ENCODE assay signal across 24 mouse cellular contexts in genomic region chr6:136472779-136473178, GRCm38 (mm10). TPM values are rescaled to one million over a fixed set of nuclear protein-coding genes. Genes with fewer than 3 reads are reported as not detected.
A peak's percentile ranks its signal among the peaks of the same experiment; 100 is the strongest.
DNase-seq lines count a peak whose midpoint lies in the region; ATAC-seq and TF ChIP-seq lines count a peak whose summit lies in the region.
"Had no signal": no experiment of that assay in that cellular context is flagged by ENCODE, and none has a peak within 500 bp of the region (broad histone marks: within the 10 kb centered on the region; RNA-seq: fewer than 3 reads in every experiment).

No protein-coding gene starts in this region.

- ATAC-seq in erythroblast, adult 5-6 weeks (replicated peaks; ENCODE audit: low FRiP score, poor library complexity, severe bottlenecking), result peak; percentile 32
- no peak for ATAC-seq in liver, embryonic 14.5 days (ENCODE audit: insufficient read depth)
- no peak for ATAC-seq in stomach, postnatal 0 days (ENCODE audit: low FRiP score, low TSS enrichment)
- ATAC-seq: activated CD4-positive, CD25-positive, alpha-beta regulatory T cell, adult 4 months; forebrain, postnatal 0 days; hindbrain, postnatal 0 days; midbrain, embryonic 13.5 days had no signal

- no peak for TF ChIP-seq EP300 in heart, adult 2 months (IDR thresholded peaks at IDR 0.05; ENCODE audit: insufficient read depth, low read depth, low read length)
- TF ChIP-seq EP300 in liver, embryonic 14.5 days (IDR thresholded peaks at IDR 0.05; ENCODE audit: low read depth), result peak; percentile 78
- no peak for TF ChIP-seq EP300 in stomach, postnatal 0 days (optimal IDR thresholded peaks at IDR 0.05)

- in situ Hi-C loops in ES-E14 (cut with MboI; ENCODE audit: low sequenced_read_pairs in 2 of 2, unreplicated experiment in 2 of 2), result no loop called here

- no peak overlapping the region for H3K4me3 ChIP-seq in heart, adult 2 months
- no peak overlapping the region for H3K4me3 ChIP-seq in ES-E14 (ENCODE audit: insufficient read depth in 1 of 2, low read depth in 1 of 2, low read length in 2 of 2, poor library complexity in 1 of 2, severe bottlenecking in 1 of 2)
- no peak overlapping the region for H3K4me3 ChIP-seq in liver, embryonic 14.5 days (ENCODE audit: insufficient read depth in 1 of 2, low read depth in 2 of 2, low read length in 2 of 2)
- H3K4me3 ChIP-seq in stomach, postnatal 0 days (ENCODE audit: low read depth, low read length), result no peak overlapping the region
- H3K4me3 ChIP-seq: midbrain, embryonic 13.5 days; myocyte; neural tube, embryonic 15.5 days had no signal

- H3K36me3 ChIP-seq in heart, adult 2 months (ENCODE audit: control insufficient read depth, insufficient read depth, low read length), result peaks cover 2% of the 10 kb centered on the region
- peaks cover 9% of the 10 kb centered on the region; the same call in 1 of the 2 replicates for H3K36me3 ChIP-seq in ES-E14 (ENCODE audit: control insufficient read depth, insufficient read depth, low read length, poor library complexity, severe bottlenecking)
- H3K36me3 ChIP-seq in liver, embryonic 14.5 days (replicated peaks; ENCODE audit: control insufficient read depth, insufficient read depth, low read depth), result no peaks in the 10 kb centered on the region
- H3K36me3 ChIP-seq in stomach, postnatal 0 days (ENCODE audit: control insufficient read depth, insufficient read depth, low read length), result no peaks in the 10 kb centered on the region
- H3K36me3 ChIP-seq: midbrain, embryonic 13.5 days; neural tube, embryonic 15.5 days had no signal

- H3K4me2 ChIP-seq in liver, embryonic 14.5 days (ENCODE audit: low read depth), result peak overlapping the region; percentile 61
- H3K4me2 ChIP-seq in stomach, postnatal 0 days (replicated peaks; ENCODE audit: low read depth), result no peak overlapping the region
- H3K4me2 ChIP-seq: lung, embryonic 14.5 days; midbrain, embryonic 13.5 days; neural tube, embryonic 15.5 days had no signal

- 92% methylated on average over 6 of the region's 6 CpGs for whole genome bisulfite sequencing in heart, adult 2 months
- 15% methylated on average over 6 of the region's 6 CpGs for whole genome bisulfite sequencing in liver, embryonic 14.5 days (ENCODE audit: insufficient replicate concordance)
- 71% methylated on average over 6 of the region's 6 CpGs for WGBS in stomach, postnatal 0 days

- 0 out of 2 replicates have a peak, but pooled peaks cover 3% of the 10 kb centered on the region for H3K9me3 ChIP-seq in ES-E14 (ENCODE audit: control insufficient read depth, insufficient read depth, low read depth, low read length)
- no peaks in the 10 kb centered on the region for H3K9me3 ChIP-seq in liver, embryonic 14.5 days (ENCODE audit: control insufficient read depth, low read length)
- no peaks in the 10 kb centered on the region for H3K9me3 ChIP-seq in stomach, postnatal 0 days (ENCODE audit: control insufficient read depth, low read length)
- H3K9me3 ChIP-seq: neural tube, embryonic 15.5 days had no signal

- H3K27me3 ChIP-seq in heart, adult 2 months (ENCODE audit: control insufficient read depth, insufficient read depth, low read length), result no peaks in the 10 kb centered on the region
- H3K27me3 ChIP-seq in liver, embryonic 14.5 days (ENCODE audit: control insufficient read depth, insufficient read depth, low read length), result no peaks in the 10 kb centered on the region
- no peaks in the 10 kb centered on the region for H3K27me3 ChIP-seq in stomach, postnatal 0 days (ENCODE audit: control insufficient read depth, insufficient read depth, low read length)
- H3K27me3 ChIP-seq: midbrain, embryonic 13.5 days; neural tube, embryonic 15.5 days had no signal

- intact Hi-C loops in heart, adult 2 months (cut with DNase I), result no loop called here

- peaks cover 11% of the 10 kb centered on the region for H3K4me1 ChIP-seq in heart, adult 2 months (ENCODE audit: control insufficient read depth, insufficient read depth, low read length)
- H3K4me1 ChIP-seq in ES-E14 (ENCODE audit: control insufficient read depth in 2 of 2, insufficient read depth in 2 of 2, low read length in 2 of 2, poor library complexity in 1 of 2), result peaks cover 0 to 19% of the 10 kb centered on the region in 2 experiments; a peak in 3 of 4 replicates
- H3K4me1 ChIP-seq in liver, embryonic 14.5 days (replicated peaks; ENCODE audit: control insufficient read depth in 2 of 2, insufficient read depth in 2 of 2, low read length in 1 of 2), result peaks cover 58 to 61% of the 10 kb centered on the region in 2 experiments
- H3K4me1 ChIP-seq in stomach, postnatal 0 days (replicated peaks; ENCODE audit: control insufficient read depth, insufficient read depth), result peaks cover 4% of the 10 kb centered on the region; the same call in 1 of the 2 replicates

- no peak for TF ChIP-seq POLR2A in heart, adult 2 months (IDR thresholded peaks at IDR 0.05; ENCODE audit: insufficient read depth, low read depth, low read length)

- no peak overlapping the region for H3K27ac ChIP-seq in heart, adult 2 months
- H3K27ac ChIP-seq in ES-E14 (ENCODE audit: insufficient read depth, low read depth, low read length, poor library complexity, severe bottlenecking), result peak overlapping the region; percentile 38
- H3K27ac ChIP-seq in liver, embryonic 14.5 days, result peak overlapping the region; percentile 73
- no peak overlapping the region for H3K27ac ChIP-seq in stomach, postnatal 0 days (replicated peaks)
- H3K27ac ChIP-seq: hindbrain, postnatal 0 days; midbrain, embryonic 13.5 days; neural tube, embryonic 15.5 days had no signal

- peak; percentile 78 for DNase-seq in heart, adult 11 months
- DNase-seq in heart, adult 2 months, result no peak
- no peak for DNase-seq in ES-E14 (ENCODE audit: low read depth, low spot score)
- DNase-seq in liver, embryonic 14.5 days (ENCODE audit: low read depth in 3 of 3, low spot score in 3 of 3), result peak in 2 of 3 experiments; percentile 54 to 68
- no peak for DNase-seq in stomach, postnatal 0 days (ENCODE audit: low spot score)
- DNase-seq in layer of hippocampus, postnatal 14 days (ENCODE audit: low spot score in 2 of 2), result no peak
- DNase-seq in thymus, postnatal 36 days, result no peak
- DNase-seq: adrenal gland, postnatal 25 days; cerebellum, adult 9-11 months; forebrain, postnatal 0 days; gastrocnemius, postnatal 10 days; heart, postnatal 36 days; kidney, adult 2 months; layer of hippocampus, postnatal 36 days; left cerebral cortex, postnatal 4 days; lung, embryonic 14.5 days; right cerebral cortex, postnatal 4 days had no signal

- TF ChIP-seq CTCF in heart, adult 2 months (IDR thresholded peaks at IDR 0.05), result no peak
- TF ChIP-seq CTCF in liver, embryonic 14.5 days (IDR thresholded peaks at IDR 0.05; ENCODE audit: low read depth), result no peak
- TF ChIP-seq CTCF in stomach, postnatal 0 days (IDR thresholded peaks at IDR 0.05; ENCODE audit: low read depth), result no peak

- no peak overlapping the region for H3K9ac ChIP-seq in heart, adult 2 months (ENCODE audit: low read depth, low read length)
- H3K9ac ChIP-seq in ES-E14 (ENCODE audit: insufficient read depth, low read depth, low read length, poor library complexity, severe bottlenecking), result no peak overlapping the region
- H3K9ac ChIP-seq in liver, embryonic 14.5 days (replicated peaks), result peak overlapping the region; percentile 35; the same call in 1 of the 2 replicates
- no peak overlapping the region for H3K9ac ChIP-seq in stomach, postnatal 0 days (ENCODE audit: low read length)
- H3K9ac ChIP-seq: forebrain, postnatal 0 days; lung, embryonic 14.5 days; midbrain, embryonic 13.5 days; neural tube, embryonic 15.5 days had no signal

- H3K79me2 ChIP-seq in heart, adult 2 months (replicated peaks; ENCODE audit: control insufficient read depth, insufficient read depth, low read length), result no peaks in the 10 kb centered on the region

TF ChIP-seq in ES-E14, 5 proteins besides CTCF, POLR2A, EP300 and RAD21:
- TF ChIP-seq HCFC1 (IDR thresholded peaks at IDR 0.05; ENCODE audit: borderline replicate concordance, insufficient read depth, low read length) (no peak), ZC3H11A (IDR thresholded peaks at IDR 0.05; ENCODE audit: borderline replicate concordance, low read depth, low read length) (no peak), MAFK (IDR thresholded peaks at IDR 0.05; ENCODE audit: insufficient read depth, low read depth, low read length) (no peak), ZNF384 (IDR thresholded peaks at IDR 0.05; ENCODE audit: low read depth, low read length) (no peak), CHD2 (IDR thresholded peaks at IDR 0.05; ENCODE audit: low read depth, low read length) (no peak)
TF ChIP-seq in ES-E14: peak in this region for 0.

RNA-seq across cellular contexts. Expression of gene Atf7ip, which starts 33.2 kb away (rescaled TPM):
- 10 to 100 TPM; 73.1 to 88.0 TPM for total RNA-seq in heart, adult 2 months (2021)
- polyA plus RNA-seq in heart, adult 2 months (2012; rRNA removed), result 21.4 and 31.7 TPM in 2 replicates
- 26.8 and 35.9 TPM in 2 replicates for total RNA-seq in ES-E14 (2012; rRNA removed)
- total RNA-seq in erythroblast, adult 5-6 weeks (2015; ENCODE audit: low replicate concordance), result 153 and 185 TPM in 2 replicates
- total RNA-seq in erythroblast, adult 5-6 weeks (2017; ENCODE audit: low replicate concordance), result 205 and 233 TPM in 2 replicates
- 5.8 and 7.2 TPM in 2 replicates for polyA plus RNA-seq in liver, embryonic 14.5 days (2012; rRNA removed)
- 14.2 TPM in 2 replicates for polyA plus RNA-seq in liver, embryonic 14.5 days (2014; fragmentation: Nextera tagmentation; extraction: Ambion mirVana)
- polyA plus RNA-seq in stomach, postnatal 0 days (2015; fragmentation: Nextera tagmentation; extraction: Ambion mirVana), result 8.4 and 9.5 TPM in 2 replicates
- total RNA-seq in layer of hippocampus, postnatal 14 days (2021), result 100 to 1,000 TPM; 108 to 121 TPM

RNA-seq across cellular contexts. Expression of gene E330021D16Rik, which starts 57.4 kb away (rescaled TPM):
- total RNA-seq in heart, adult 2 months (2021), result not detected
- polyA plus RNA-seq in heart, adult 2 months (2012; rRNA removed), result not detected in 2 replicates
- total RNA-seq in ES-E14 (2012; rRNA removed), result 0.36 TPM in 1 of 2 replicates, not detected in the other
- not detected in 2 replicates for total RNA-seq in erythroblast, adult 5-6 weeks (2015; ENCODE audit: low replicate concordance)
- total RNA-seq in erythroblast, adult 5-6 weeks (2017; ENCODE audit: low replicate concordance), result not detected in 2 replicates
- polyA plus RNA-seq in liver, embryonic 14.5 days (2012; rRNA removed), result 0.08 and 0.09 TPM in 2 replicates
- polyA plus RNA-seq in liver, embryonic 14.5 days (2014; fragmentation: Nextera tagmentation; extraction: Ambion mirVana), result 0.19 and 0.34 TPM in 2 replicates
- 0.05 TPM in 1 of 2 replicates, not detected in the other for polyA plus RNA-seq in stomach, postnatal 0 days (2015; fragmentation: Nextera tagmentation; extraction: Ambion mirVana)
- not detected for total RNA-seq in layer of hippocampus, postnatal 14 days (2021)
- total RNA-seq: adrenal gland, postnatal 25 days; gastrocnemius, postnatal 10 days; heart, postnatal 36 days; hindbrain, postnatal 0 days; layer of hippocampus, postnatal 36 days; left cerebral cortex, postnatal 4 days had no signal
- polyA plus RNA-seq: forebrain, postnatal 0 days; hindbrain, postnatal 0 days; large intestine, adult 2 months; lung, embryonic 14.5 days; midbrain, embryonic 13.5 days; myocyte; neural tube, embryonic 15.5 days had no signal

Comparison
In these comparisons a context has a peak if more than half of its experiments do, and no peak if none do; other contexts are left out.
1. DNase-seq: peak in heart, adult 11 months (single experiment) and liver, embryonic 14.5 days (2 of 3); none in heart, adult 2 months (0 of 2), ES-E14 (single experiment), stomach, postnatal 0 days (single experiment), layer of hippocampus, postnatal 14 days (0 of 2) and thymus, postnatal 36 days (0 of 2).
2. H3K27ac ChIP-seq: peak in ES-E14 (single experiment) and liver, embryonic 14.5 days (single experiment); none in heart, adult 2 months (single experiment) and stomach, postnatal 0 days (single experiment).